Mouse (Mus musculus): ENCODE results near the gene Esm1. TPM values are rescaled to one million over a fixed set of nuclear protein-coding genes. Genes with fewer than 3 reads are reported as not detected.
A peak's percentile ranks its signal among the peaks of the same experiment; 100 is the strongest.

Esm1 gene
- polyA plus RNA-seq (2011; ENCODE audit: insufficient read depth, insufficient read length, low replicate concordance, missing spikeins): 8.8 and 17.3 TPM in 2 replicates

GRCm38 (mm10) chr13:113209624-113210023 lies at the start of gene Esm1:
Gene Esm1, plus strand, starts transcription at chr13:113209659.
- Histone ChIP-seq H3K27ac (ENCODE audit: control insufficient read depth, insufficient read depth, low read depth, low read length, poor library complexity) (peak within 1 kb of the TSS; percentile 39; the same call in 1 of the 2 replicates), H3K4me3 (replicated peaks; ENCODE audit: control insufficient read depth, low read depth, low read length) (peak within 1 kb of the TSS; percentile 20), H3K4me1 (ENCODE audit: control insufficient read depth, insufficient read depth, low read length) (no peaks in the 10 kb centered on the region; the same call in 1 of the 2 replicates)
- 18% methylated on average over 15 of the region's 15 CpGs for WGBS
- TF ChIP-seq CTCF (IDR thresholded peaks at IDR 0.05; ENCODE audit: control insufficient read depth, insufficient read depth, low read length) (no peak), POLR2A (IDR thresholded peaks at IDR 0.05; ENCODE audit: borderline replicate concordance, control insufficient read depth, low read depth, low read length) (no peak)

- no peak overlapping the region for H3K27ac ChIP-seq (ENCODE audit: control insufficient read depth, insufficient read depth, low read depth, low read length, poor library complexity)
- no peak for TF ChIP-seq CTCF (IDR thresholded peaks at IDR 0.05; ENCODE audit: control insufficient read depth, insufficient read depth, low read length)
- TF ChIP-seq POLR2A (IDR thresholded peaks at IDR 0.05; ENCODE audit: borderline replicate concordance, control insufficient read depth, low read depth, low read length): no peak
- H3K4me1 ChIP-seq (ENCODE audit: control insufficient read depth, insufficient read depth, low read length): no peaks in the 10 kb centered on the region
- H3K4me3 ChIP-seq (replicated peaks; ENCODE audit: control insufficient read depth, low read depth, low read length): no peak overlapping the region
- WGBS: 87% methylated on average over 5 of the region's 5 CpGs
These were observed 45.0 kb upstream of the Esm1 start for GRCm38 (mm10) chr13:113164252-113165005.

DNA sequence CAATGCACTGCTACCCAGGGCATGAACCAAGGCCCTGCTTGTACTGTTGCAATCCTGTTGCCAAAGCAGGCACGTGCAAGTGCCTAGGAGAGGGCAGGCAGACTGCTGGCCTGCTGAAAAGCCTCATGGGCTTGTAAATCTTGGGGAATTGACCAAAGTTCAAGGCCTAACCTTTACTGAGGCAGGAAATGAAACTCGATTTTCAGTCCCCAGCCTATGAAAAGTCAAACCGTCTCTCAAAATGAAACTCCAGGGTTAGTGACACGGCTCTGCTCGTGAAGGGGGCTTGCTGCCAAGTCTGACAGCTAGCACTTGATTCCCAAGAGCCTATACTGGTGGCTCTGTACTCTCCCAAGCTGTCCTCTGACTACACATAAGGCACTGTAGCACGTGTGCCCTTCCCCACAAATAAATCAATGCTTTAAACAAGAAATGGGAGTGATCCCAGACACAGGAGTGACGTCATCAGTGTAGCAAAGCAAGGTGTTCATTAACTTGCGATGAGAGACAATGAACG lies 41.4 kb upstream of the Esm1 start:
- WGBS: 67% methylated on average over 9 of the region's 9 CpGs
- no peak overlapping the region for H3K27ac ChIP-seq (ENCODE audit: control insufficient read depth, insufficient read depth, low read depth, low read length, poor library complexity)

GRCm38 (mm10) chr13:113170256-113170655 lies 39.2 kb upstream of the Esm1 start:
- Histone ChIP-seq H3K4me3 (replicated peaks; ENCODE audit: control insufficient read depth, low read depth, low read length) (no peak overlapping the region), H3K4me1 (ENCODE audit: control insufficient read depth, insufficient read depth, low read length) (no peaks in the 10 kb centered on the region; the same call in 1 of the 2 replicates), H3K27ac (ENCODE audit: control insufficient read depth, insufficient read depth, low read depth, low read length, poor library complexity) (no peak overlapping the region)
- TF ChIP-seq POLR2A (IDR thresholded peaks at IDR 0.05; ENCODE audit: borderline replicate concordance, control insufficient read depth, low read depth, low read length): no peak
- TF ChIP-seq CTCF (IDR thresholded peaks at IDR 0.05; ENCODE audit: control insufficient read depth, insufficient read depth, low read length): no peak

More for the DNA sequence above, 41.4 kb upstream of the Esm1 start:
- TF ChIP-seq CTCF (IDR thresholded peaks at IDR 0.05; ENCODE audit: control insufficient read depth, insufficient read depth, low read length): no peak
- TF ChIP-seq POLR2A (IDR thresholded peaks at IDR 0.05; ENCODE audit: borderline replicate concordance, control insufficient read depth, low read depth, low read length): no peak
- no peaks in the 10 kb centered on the region; the same call in 1 of the 2 replicates for H3K4me1 ChIP-seq (ENCODE audit: control insufficient read depth, insufficient read depth, low read length)
- no peak overlapping the region for H3K4me3 ChIP-seq (replicated peaks; ENCODE audit: control insufficient read depth, low read depth, low read length)

DNA sequence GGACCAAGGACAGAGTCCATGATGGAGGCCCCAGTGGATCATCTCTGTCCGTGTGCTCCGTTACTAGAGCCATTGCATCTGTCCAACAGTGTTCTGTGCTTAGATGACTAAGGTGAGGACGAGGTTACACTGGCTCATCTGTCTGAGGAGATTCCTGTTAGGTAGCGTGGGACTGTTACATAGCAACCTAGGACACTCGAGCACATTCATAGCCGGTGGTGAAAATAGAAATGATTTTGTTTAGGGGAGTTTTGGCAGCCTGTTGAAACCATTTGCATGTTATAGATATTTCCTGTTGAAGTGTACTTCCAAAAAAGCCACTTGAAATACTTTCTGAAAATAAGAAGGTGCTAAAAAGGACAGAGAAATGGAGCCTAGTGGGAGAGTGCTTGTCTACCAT lies 35.3 kb upstream of the Esm1 start:
- no peak for TF ChIP-seq CTCF (IDR thresholded peaks at IDR 0.05; ENCODE audit: control insufficient read depth, insufficient read depth, low read length)
- TF ChIP-seq POLR2A (IDR thresholded peaks at IDR 0.05; ENCODE audit: borderline replicate concordance, control insufficient read depth, low read depth, low read length): no peak
- Histone ChIP-seq H3K27ac (ENCODE audit: control insufficient read depth, insufficient read depth, low read depth, low read length, poor library complexity) (no peak overlapping the region), H3K4me1 (ENCODE audit: control insufficient read depth, insufficient read depth, low read length) (no peaks in the 10 kb centered on the region; the same call in 1 of the 2 replicates), H3K4me3 (replicated peaks; ENCODE audit: control insufficient read depth, low read depth, low read length) (no peak overlapping the region)
- WGBS: 78% methylated on average over 6 of the region's 6 CpGs

- WGBS: 86% methylated on average over 8 of the region's 8 CpGs
- no peak for TF ChIP-seq CTCF (IDR thresholded peaks at IDR 0.05; ENCODE audit: control insufficient read depth, insufficient read depth, low read length)
- TF ChIP-seq POLR2A (IDR thresholded peaks at IDR 0.05; ENCODE audit: borderline replicate concordance, control insufficient read depth, low read depth, low read length): no peak
- H3K4me3 ChIP-seq (replicated peaks; ENCODE audit: control insufficient read depth, low read depth, low read length): no peak overlapping the region
These were observed 26.1 kb upstream of the Esm1 start for GRCm38 (mm10) chr13:113183310-113183709.

DNA sequence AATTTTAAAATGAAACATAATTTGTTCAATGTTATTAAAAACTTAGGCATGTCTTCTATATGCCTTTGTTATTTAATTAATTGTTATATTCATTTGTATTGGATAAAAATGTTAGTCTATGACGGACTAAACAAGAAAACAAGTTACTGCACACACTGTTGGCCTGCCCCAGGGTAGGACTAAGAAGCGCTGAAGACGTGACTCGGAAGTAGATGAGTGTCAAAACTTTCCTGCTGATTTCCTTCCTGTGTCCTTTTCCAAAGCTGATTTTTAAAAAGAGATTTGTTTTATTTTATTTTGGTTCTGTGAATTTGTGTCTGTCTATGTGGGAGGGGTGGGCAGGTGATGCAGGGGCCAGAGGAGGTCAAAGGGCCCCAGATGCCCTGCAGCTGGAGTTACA lies 25.7 kb upstream of the Esm1 start:
- H3K4me1 ChIP-seq (ENCODE audit: control insufficient read depth, insufficient read depth, low read length): no peaks in the 10 kb centered on the region
- TF ChIP-seq POLR2A (IDR thresholded peaks at IDR 0.05; ENCODE audit: borderline replicate concordance, control insufficient read depth, low read depth, low read length) (no peak), CTCF (IDR thresholded peaks at IDR 0.05; ENCODE audit: control insufficient read depth, insufficient read depth, low read length) (no peak)
- 80% methylated on average over 4 of the region's 4 CpGs for WGBS
- no peak overlapping the region for H3K4me3 ChIP-seq (replicated peaks; ENCODE audit: control insufficient read depth, low read depth, low read length)
- H3K27ac ChIP-seq (ENCODE audit: control insufficient read depth, insufficient read depth, low read depth, low read length, poor library complexity): no peak overlapping the region

More at GRCm38 (mm10) chr13:113183310-113183709, 26.1 kb upstream of the Esm1 start:
- H3K27ac ChIP-seq (ENCODE audit: control insufficient read depth, insufficient read depth, low read depth, low read length, poor library complexity): no peak overlapping the region
- no peaks in the 10 kb centered on the region for H3K4me1 ChIP-seq (ENCODE audit: control insufficient read depth, insufficient read depth, low read length)

- no peak for TF ChIP-seq POLR2A (IDR thresholded peaks at IDR 0.05; ENCODE audit: borderline replicate concordance, control insufficient read depth, low read depth, low read length)
- TF ChIP-seq CTCF (IDR thresholded peaks at IDR 0.05; ENCODE audit: control insufficient read depth, insufficient read depth, low read length): no peak
- H3K27ac ChIP-seq (ENCODE audit: control insufficient read depth, insufficient read depth, low read depth, low read length, poor library complexity): no peak overlapping the region
- no peak overlapping the region for H3K4me3 ChIP-seq (replicated peaks; ENCODE audit: control insufficient read depth, low read depth, low read length)
- peaks cover 1% of the 10 kb centered on the region; the same call in 1 of the 2 replicates for H3K4me1 ChIP-seq (ENCODE audit: control insufficient read depth, insufficient read depth, low read length)
- 60% methylated on average over 13 of the region's 13 CpGs for WGBS
These were observed 12.4 kb upstream of the Esm1 start for GRCm38 (mm10) chr13:113196808-113197674.
